Mouse (Mus musculus) bone marrow macrophage, adult 2 months (primary cell): ENCODE data around the gene Ina.

Experiments used
- CTCF ChIP-seq: IDR thresholded peaks from 2 replicates; pipeline ENCODE4 v1.5.1; 2012; ENCODE audit warnings: low read depth, mild to moderate bottlenecking, low read length, moderate library complexity
- POLR2A ChIP-seq: IDR thresholded peaks from 2 replicates; pipeline ENCODE4 v1.6.1; 2012; ENCODE audit warnings: mild to moderate bottlenecking, low read depth, low read length, borderline replicate concordance

- TF ChIP-seq CTCF (no peak), POLR2A (no peak)
These were observed 37.0 kb upstream of the Ina start for GRCm38 (mm10) chr19:46977460-46977859.
